Mouse (Mus musculus) heart, postnatal 0 days (tissue): Measurements from ENCODE around the gene Csnk1e. TPM values are rescaled to one million over a fixed set of nuclear protein-coding genes. Genes with fewer than 3 reads are reported as not detected.

Source experiments
- ATAC-seq: fragments of 200-750 bp; cut with Nextera tagmentation; 2 replicates; pipeline ENCODE4 v1.8.0; 2017; ENCODE audit warnings: low read depth, moderate number of reproducible peaks, moderate library complexity; ENCODE audit not compliant: insufficient read depth
- DNase-seq: peaks from one replicate; pipeline ENCODE4 v3.0.0-alpha.2; 2016; ENCODE audit warnings: low spot score
- H3K27ac ChIP-seq: fragments of 300-500 bp; sonication (generic); 2 replicates; pipeline ENCODE4 v1.5.1; 2014; ENCODE audit warnings: low read depth, mild to moderate bottlenecking
- H3K27me3 ChIP-seq: fragments of 300-500 bp; sonication (generic); 2 replicates; pipeline ENCODE4 v1.6.1; 2014; ENCODE audit warnings: low read length, mixed read lengths; ENCODE audit not compliant: control insufficient read depth, insufficient read depth
- H3K36me3 ChIP-seq: fragments of 300-500 bp; sonication (generic); replicated peaks from 2 replicates; pipeline ENCODE4 v1.6.1; 2014; ENCODE audit warnings: low read length, mixed read lengths; ENCODE audit not compliant: control insufficient read depth, insufficient read depth
- H3K4me1 ChIP-seq: fragments of 300-500 bp; sonication (generic); 2 replicates; pipeline ENCODE4 v1.6.1; 2014; ENCODE audit warnings: antibody characterized with exemption; ENCODE audit not compliant: control insufficient read depth, insufficient read depth
- H3K4me2 ChIP-seq: fragments of 300-500 bp; sonication (generic); 2 replicates; pipeline ENCODE4 v1.6.1; 2014; ENCODE audit warnings: low read depth, mild to moderate bottlenecking, low read length, moderate library complexity
- H3K4me3 ChIP-seq: fragments of 300-500 bp; sonication (generic); 2 replicates; pipeline ENCODE4 v1.5.1; 2014; ENCODE audit warnings: low read depth, low read length
- H3K9ac ChIP-seq: fragments of 300-500 bp; sonication (generic); replicated peaks from 2 replicates; pipeline ENCODE4 v1.6.1; 2014; ENCODE audit warnings: low read depth, low read length, mixed read lengths
- H3K9me3 ChIP-seq: fragments of 300-500 bp; sonication (generic); replicated peaks from 2 replicates; pipeline ENCODE4 v1.6.1; 2016; ENCODE audit warnings: low read length; ENCODE audit not compliant: control insufficient read depth
- CTCF ChIP-seq: IDR thresholded peaks from 2 replicates; pipeline ENCODE4 v1.5.1; 2016; ENCODE audit warnings: antibody characterized with exemption, control low read depth, low read depth
- EP300 ChIP-seq: IDR thresholded peaks from 2 replicates; pipeline ENCODE4 v1.6.1; 2016; ENCODE audit warnings: antibody characterized with exemption, low read depth
- WGBS: fragments of 180-500 bp; shearing (Covaris S2); extraction: QIAGEN DNeasy Blood & Tissue Kit; methylation state at CpG from one replicate; pipeline ENCODE4 v1.1.7; 2014; 5-methylcytosine and 5-hydroxymethylcytosine counted together
- polyA plus RNA-seq: library from polyadenylated mRNA; unstranded; fragments of >200 nt; fragmentation: Nextera tagmentation; extraction: Ambion mirVana; gene quantifications from 2 replicates; pipeline ENCODE4 v1.2.1, GENCODE M21; 2015
- total RNA-seq: library from RNA; depleted of rRNA; stranded (reverse); fragments of >200 nt; gene quantifications from 2 replicates; pipeline ENCODE4 v1.2.3, GENCODE M21; 2014; ENCODE audit warnings: low replicate concordance; rRNA removed

Gene Csnk1e
- 167 and 193 TPM in 2 replicates for total RNA-seq
- polyA plus RNA-seq: 55.5 and 61.5 TPM in 2 replicates

- Histone ChIP-seq H3K27me3 (no peaks in the 10 kb centered on the region), H3K27ac (peak within 1 kb of the TSS; percentile 34; the same call in 1 of the 2 replicates), H3K9ac (peak within 1 kb of the TSS; percentile 39; the same call in 1 of the 2 replicates), H3K4me1 (peaks cover 4% of the 10 kb centered on the region; the same call in 1 of the 2 replicates), H3K9me3 (no peaks in the 10 kb centered on the region), H3K4me2 (peak within 1 kb of the TSS; percentile 68), H3K4me3 (peak within 1 kb of the TSS; percentile 37), H3K36me3 (no peaks in the 10 kb centered on the region)
- DNase-seq (peak; percentile 73), ATAC-seq (peak; percentile 85)
- no peak for TF ChIP-seq CTCF
- 4% methylated on average over 24 of the region's 24 CpGs for WGBS
Observed at GRCm38 (mm10) chr15:79455106-79455810, at the start of gene Csnk1e. TSS of gene Csnk1e (minus strand) at chr15:79455566.

- no peaks in the 10 kb centered on the region for H3K9me3 ChIP-seq
- peak; percentile 5; the same call in 1 of the 2 replicates for ATAC-seq
- peak within 1 kb of the TSS; percentile 99 for H3K4me2 ChIP-seq
- 2% methylated on average over 58 of the region's 60 CpGs for WGBS
- peaks cover 69% of the 10 kb centered on the region for H3K27me3 ChIP-seq
- H3K9ac ChIP-seq: peak within 1 kb of the TSS; percentile 46
- no peak for DNase-seq
- TF ChIP-seq CTCF (no peak), EP300 (no peak)
- no peaks in the 10 kb centered on the region for H3K36me3 ChIP-seq
- peak within 1 kb of the TSS; percentile 63 for H3K4me3 ChIP-seq
- H3K27ac ChIP-seq: no peak within 1 kb of the TSS
- peaks cover 19% of the 10 kb centered on the region for H3K4me1 ChIP-seq
Observed at GRCm38 (mm10) chr15:79504707-79505452, 49.5 kb upstream of the Csnk1e start, which contains the start of gene Kcnj4. TSS of gene Kcnj4 (minus strand) at chr15:79505241.

DNA sequence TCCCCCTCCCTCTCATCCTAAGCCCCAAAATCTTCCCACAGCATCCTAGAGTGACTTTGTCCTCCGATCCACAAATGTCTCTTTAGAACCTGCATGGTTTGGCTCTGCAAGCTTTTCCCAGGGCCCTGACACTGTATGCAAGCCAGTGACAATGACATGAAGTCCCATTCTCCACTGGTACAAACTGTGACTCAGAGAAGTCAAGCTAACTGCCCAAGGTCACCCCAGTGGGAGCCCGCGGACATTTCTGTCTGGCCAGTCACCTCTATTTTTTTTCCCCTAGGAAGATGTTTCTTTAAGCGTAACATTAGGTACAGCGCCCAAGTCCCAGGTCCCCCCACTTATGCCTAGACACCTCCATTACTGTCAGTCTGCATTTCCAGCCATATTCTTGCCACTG is 48.1 kb upstream of the Csnk1e start:
- no peak for ATAC-seq
- no peaks in the 10 kb centered on the region for H3K36me3 ChIP-seq
- WGBS: 64% methylated on average over 5 of the region's 5 CpGs
- H3K4me2 ChIP-seq: no peak overlapping the region
- H3K27me3 ChIP-seq: peaks cover 66% of the 10 kb centered on the region
- no peak overlapping the region for H3K4me3 ChIP-seq
- no peaks in the 10 kb centered on the region for H3K9me3 ChIP-seq
- TF ChIP-seq EP300 (no peak), CTCF (no peak)
- no peak overlapping the region for H3K9ac ChIP-seq
- DNase-seq: no peak
- H3K27ac ChIP-seq: no peak overlapping the region
- peaks cover 24% of the 10 kb centered on the region for H3K4me1 ChIP-seq

DNA sequence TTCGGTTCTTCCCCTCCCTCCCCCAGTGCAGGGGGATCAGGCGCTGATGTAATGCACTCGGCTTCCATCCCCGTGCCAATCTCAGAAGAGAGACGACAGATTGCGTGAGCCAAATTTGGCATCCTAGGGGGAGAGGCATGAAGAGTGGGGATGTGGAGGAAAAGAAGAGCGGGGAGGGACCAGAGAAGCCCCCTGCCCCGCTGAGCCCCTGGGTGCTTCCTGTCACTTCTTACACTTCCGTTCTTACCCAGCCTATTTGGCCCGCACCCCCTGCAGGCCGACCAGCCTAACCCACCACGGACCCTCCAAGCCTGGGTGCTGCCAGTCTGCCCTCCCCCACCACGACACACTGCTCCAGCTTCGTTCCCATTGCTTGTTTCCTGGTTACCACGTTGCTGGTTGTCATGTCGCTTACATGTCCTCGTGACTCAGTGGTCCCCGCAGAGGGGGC is 47.5 kb upstream of the Csnk1e start:
- 13% methylated on average over 18 of the region's 18 CpGs for WGBS
- Histone ChIP-seq H3K36me3 (no peaks in the 10 kb centered on the region), H3K4me1 (peaks cover 28% of the 10 kb centered on the region), H3K9me3 (no peaks in the 10 kb centered on the region), H3K27me3 (peaks cover 61% of the 10 kb centered on the region), H3K27ac (no peak overlapping the region), H3K4me3 (no peak overlapping the region), H3K4me2 (no peak overlapping the region), H3K9ac (no peak overlapping the region)
- TF ChIP-seq EP300 (no peak), CTCF (no peak)
- ATAC-seq: no peak
- DNase-seq: no peak

- Histone ChIP-seq H3K27me3 (peaks cover 35% of the 10 kb centered on the region), H3K4me1 (peaks cover 23% of the 10 kb centered on the region), H3K9ac (no peak overlapping the region), H3K9me3 (no peaks in the 10 kb centered on the region), H3K27ac (no peak overlapping the region), H3K36me3 (no peaks in the 10 kb centered on the region), H3K4me3 (no peak overlapping the region), H3K4me2 (no peak overlapping the region)
- ATAC-seq: peak; percentile 51; the same call in 1 of the 2 replicates
- TF ChIP-seq CTCF: no peak
- 34% methylated on average over 17 of the region's 17 CpGs for WGBS
- DNase-seq: no peak
Observed at GRCm38 (mm10) chr15:79500110-79500509, 44.7 kb upstream of the Csnk1e start.
